In the genomic region with DNA sequence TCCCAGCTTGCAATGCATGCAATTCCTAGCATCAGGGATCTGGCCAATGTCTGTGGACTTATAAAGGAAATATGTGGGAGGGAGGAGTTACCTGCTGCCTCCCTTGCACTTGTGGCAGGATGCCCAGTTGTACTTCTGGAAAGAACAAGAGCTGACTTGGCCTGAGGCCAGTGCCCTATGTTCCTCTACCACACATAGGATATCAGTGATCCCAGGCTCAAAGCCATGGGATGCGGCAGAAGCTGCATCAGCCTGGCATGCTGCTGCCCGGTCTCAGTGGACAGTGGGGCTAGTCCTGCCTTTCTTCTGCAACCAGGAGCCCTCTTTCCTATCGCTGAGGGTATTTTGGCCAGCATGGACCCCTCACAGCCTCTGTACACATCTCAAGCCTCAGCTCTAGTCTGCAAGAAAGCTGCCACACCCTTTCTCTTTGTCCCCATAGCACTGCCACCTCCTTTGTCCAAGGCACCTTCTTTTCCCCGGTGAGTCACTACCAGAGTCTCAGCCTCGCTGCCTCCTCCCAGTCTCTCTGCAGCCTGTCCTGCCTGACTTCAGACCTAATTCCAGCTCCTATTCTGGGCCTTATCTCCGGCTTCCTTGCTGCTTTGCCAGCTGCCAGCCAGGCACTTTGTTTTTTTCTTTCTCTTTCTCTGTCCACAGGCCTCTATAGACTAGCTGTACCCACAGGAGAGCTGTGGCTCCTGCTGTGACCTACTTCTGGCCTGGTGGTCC, we compare ENCODE assay signal across 9 mouse cellular contexts. TPM values are rescaled to one million over a fixed set of nuclear protein-coding genes. Genes with fewer than 3 reads are reported as not detected.
A peak's percentile ranks its signal among the peaks of the same experiment; 100 is the strongest.
DNase-seq lines count a peak whose midpoint lies in the region; ATAC-seq and TF ChIP-seq lines count a peak whose summit lies in the region.
"Had no signal": no experiment of that assay in that cellular context is flagged by ENCODE, and none has a peak within 500 bp of the region (broad histone marks: within the 10 kb centered on the region; RNA-seq: fewer than 3 reads in every experiment).

No protein-coding gene starts in this region.

- no peak for ATAC-seq in megakaryocyte, adult 5-6 weeks (ENCODE audit: poor library complexity, severe bottlenecking)
- peak; percentile 57; the same call in 1 of the 2 replicates for ATAC-seq in heart, embryonic 13.5 days (ENCODE audit: extremely low read depth, insufficient number of reproducible peaks, low FRiP score, low TSS enrichment)
- ATAC-seq in kidney, postnatal 0 days (replicated peaks; ENCODE audit: low FRiP score, low read depth) = peak; percentile 75
- ATAC-seq in inflammation-experienced regulatory T-cells, adult 6 months = no peak

- 26% methylated on average over 6 of the region's 6 CpGs for WGBS in heart, embryonic 13.5 days
- 64% methylated on average over 6 of the region's 6 CpGs for WGBS in kidney, postnatal 0 days
- WGBS in lung, adult 2 months = 16% methylated on average over 6 of the region's 6 CpGs

- no peak for TF ChIP-seq CTCF in kidney, postnatal 0 days (IDR thresholded peaks at IDR 0.05; ENCODE audit: low read depth)
- TF ChIP-seq CTCF in lung, adult 2 months (IDR thresholded peaks at IDR 0.05; ENCODE audit: insufficient read depth, low read length) = no peak

- peak; percentile 90 to 93 for DNase-seq in cerebellum, postnatal 10 days
- peak; percentile 80 for DNase-seq in kidney, postnatal 0 days (ENCODE audit: low spot score)
- peak; percentile 87 for DNase-seq in lung, adult 2 months
- DNase-seq in right cerebral cortex, adult 2 months (ENCODE audit: low spot score in 2 of 2) = peak; percentile 68 to 75

- H3K4me1 ChIP-seq in megakaryocyte, embryonic 14.5 days = peaks cover 92% of the 10 kb centered on the region
- peaks cover 71% of the 10 kb centered on the region for H3K4me1 ChIP-seq in heart, embryonic 13.5 days
- H3K4me1 ChIP-seq in kidney, postnatal 0 days (replicated peaks; ENCODE audit: insufficient read depth, low read length) = peaks cover 50% of the 10 kb centered on the region
- H3K4me1 ChIP-seq in lung, adult 2 months (ENCODE audit: control insufficient read depth, insufficient read depth, low read length) = peaks cover 45% of the 10 kb centered on the region

- peak overlapping the region; percentile 70 for H3K9ac ChIP-seq in heart, embryonic 13.5 days
- H3K9ac ChIP-seq in kidney, postnatal 0 days (ENCODE audit: low read depth, low read length) = 0 out of 2 replicates have a peak overlapping the region, but pooled peaks have one; percentile 37
- H3K9ac ChIP-seq: liver, embryonic 15.5 days had no signal

- H3K4me3 ChIP-seq in megakaryocyte, embryonic 14.5 days (replicated peaks) = peak overlapping the region; percentile 86
- H3K4me3 ChIP-seq in heart, embryonic 13.5 days = peak overlapping the region; percentile 24
- no peak overlapping the region for H3K4me3 ChIP-seq in kidney, postnatal 0 days (replicated peaks; ENCODE audit: low read depth, low read length)
- H3K4me3 ChIP-seq in lung, adult 2 months (replicated peaks; ENCODE audit: extremely low read depth, low read depth, low read length) = no peak overlapping the region
- H3K4me3 ChIP-seq: liver, embryonic 15.5 days had no signal

- H3K27me3 ChIP-seq in megakaryocyte, embryonic 14.5 days (replicated peaks) = no peaks in the 10 kb centered on the region
- no peaks in the 10 kb centered on the region for H3K27me3 ChIP-seq in heart, embryonic 13.5 days (replicated peaks)
- no peaks in the 10 kb centered on the region for H3K27me3 ChIP-seq in kidney, postnatal 0 days (ENCODE audit: insufficient read depth, low read length)
- H3K27me3 ChIP-seq: liver, embryonic 15.5 days had no signal

- H3K36me3 ChIP-seq in megakaryocyte, embryonic 14.5 days (replicated peaks; ENCODE audit: low read length) = peaks cover 57% of the 10 kb centered on the region
- H3K36me3 ChIP-seq in heart, embryonic 13.5 days = peaks cover 5% of the 10 kb centered on the region; the same call in 1 of the 2 replicates
- H3K36me3 ChIP-seq in kidney, postnatal 0 days (ENCODE audit: insufficient read depth, low read length) = no peaks in the 10 kb centered on the region
- H3K36me3 ChIP-seq: liver, embryonic 15.5 days had no signal

- H3K27ac ChIP-seq in heart, embryonic 13.5 days (replicated peaks) = peak overlapping the region; percentile 98
- peak overlapping the region; percentile 97 for H3K27ac ChIP-seq in kidney, postnatal 0 days
- H3K27ac ChIP-seq: liver, embryonic 15.5 days had no signal

- H3K9me3 ChIP-seq in megakaryocyte, embryonic 14.5 days = no peaks in the 10 kb centered on the region
- no peaks in the 10 kb centered on the region for H3K9me3 ChIP-seq in heart, embryonic 13.5 days
- no peaks in the 10 kb centered on the region for H3K9me3 ChIP-seq in kidney, postnatal 0 days (replicated peaks; ENCODE audit: low read length)
- H3K9me3 ChIP-seq: liver, embryonic 15.5 days had no signal

- H3K4me2 ChIP-seq in heart, embryonic 13.5 days = peak overlapping the region; percentile 63
- no peak overlapping the region for H3K4me2 ChIP-seq in kidney, postnatal 0 days (ENCODE audit: low read length)
- H3K4me2 ChIP-seq: liver, embryonic 15.5 days had no signal

- TF ChIP-seq POLR2A in lung, adult 2 months (IDR thresholded peaks at IDR 0.05; ENCODE audit: borderline replicate concordance, extremely low read depth, low read depth, low read length) = no peak

RNA-seq across cellular contexts. Expression of gene Ccdc12, which starts 28.0 kb away (rescaled TPM):
- polyA plus RNA-seq in megakaryocyte, embryonic 14.5 days (2012; ENCODE audit: insufficient read depth, low replicate concordance) = 77.7 and 537 TPM in 2 replicates
- 204 and 210 TPM in 2 replicates for total RNA-seq in megakaryocyte, adult 5-6 weeks (2015)
- total RNA-seq in megakaryocyte, adult 5-6 weeks (2017) = 165 and 180 TPM in 2 replicates
- polyA plus RNA-seq in heart, embryonic 13.5 days (2015; fragmentation: Nextera tagmentation; extraction: Ambion mirVana) = 119 and 136 TPM in 2 replicates
- 153 and 154 TPM in 2 replicates for polyA plus RNA-seq in kidney, postnatal 0 days (2015; fragmentation: Nextera tagmentation; extraction: Ambion mirVana)
- polyA plus RNA-seq in lung, adult 2 months (2012; rRNA removed) = 101 and 124 TPM in 2 replicates
- 100 to 1,000 TPM; 222 to 259 (median 234) TPM for polyA plus RNA-seq in inflammation-experienced regulatory T-cells, adult 6 months (2017; shearing (Covaris generic))

RNA-seq across cellular contexts. Expression of gene Nbeal2, which starts 30.3 kb away (rescaled TPM):
- polyA plus RNA-seq in megakaryocyte, embryonic 14.5 days (2012; ENCODE audit: insufficient read depth, low replicate concordance) = 102 and 106 TPM in 2 replicates
- 42.1 and 52.5 TPM in 2 replicates for total RNA-seq in megakaryocyte, adult 5-6 weeks (2015)
- 29.1 and 35.9 TPM in 2 replicates for total RNA-seq in megakaryocyte, adult 5-6 weeks (2017)
- polyA plus RNA-seq in heart, embryonic 13.5 days (2015; fragmentation: Nextera tagmentation; extraction: Ambion mirVana) = 1.3 and 1.8 TPM in 2 replicates
- 2.9 and 3.9 TPM in 2 replicates for polyA plus RNA-seq in kidney, postnatal 0 days (2015; fragmentation: Nextera tagmentation; extraction: Ambion mirVana)
- polyA plus RNA-seq in lung, adult 2 months (2012; rRNA removed) = 58.4 and 66.4 TPM in 2 replicates
- polyA plus RNA-seq in inflammation-experienced regulatory T-cells, adult 6 months (2017; shearing (Covaris generic)) = 10 to 100 TPM; 20.0 to 42.0 (median 21.1) TPM

RNA-seq across cellular contexts. Expression of gene Myl3, which starts 57.4 kb away (rescaled TPM):
- not detected in 2 replicates for polyA plus RNA-seq in megakaryocyte, embryonic 14.5 days (2012; ENCODE audit: insufficient read depth, low replicate concordance)
- total RNA-seq in megakaryocyte, adult 5-6 weeks (2015) = not detected in 2 replicates
- total RNA-seq in megakaryocyte, adult 5-6 weeks (2017) = not detected in 2 replicates
- 3,771 and 4,285 TPM in 2 replicates for polyA plus RNA-seq in heart, embryonic 13.5 days (2015; fragmentation: Nextera tagmentation; extraction: Ambion mirVana)
- polyA plus RNA-seq in kidney, postnatal 0 days (2015; fragmentation: Nextera tagmentation; extraction: Ambion mirVana) = 1.1 and 1.5 TPM in 2 replicates
- 10.8 and 214 TPM in 2 replicates for polyA plus RNA-seq in lung, adult 2 months (2012; rRNA removed)
- polyA plus RNA-seq in inflammation-experienced regulatory T-cells, adult 6 months (2017; shearing (Covaris generic)) = not detected

Comparison
In these comparisons a context has a peak if more than half of its experiments do, and no peak if none do; other contexts are left out.
1. H3K4me3 ChIP-seq: peak in megakaryocyte, embryonic 14.5 days (single experiment) and heart, embryonic 13.5 days (single experiment); none in kidney, postnatal 0 days (single experiment) and lung, adult 2 months (single experiment).
2. ATAC-seq: peak in heart, embryonic 13.5 days (single experiment) and kidney, postnatal 0 days (single experiment); none in megakaryocyte, adult 5-6 weeks (single experiment) and inflammation-experienced regulatory T-cells, adult 6 months (single experiment).
3. Peak in every context shown above with its lines, with median percentiles within 50 percentile points of each other: DNase-seq.